In genomic region chr7:75643986-75644385, GRCm38 (mm10) we compare ENCODE assay signal across 9 mouse cellular contexts.
DNase-seq lines count a peak whose midpoint lies in the region; ATAC-seq lines count a peak whose summit lies in the region.
"Had no signal": no experiment of that assay in that cellular context is flagged by ENCODE, and none has a peak within 500 bp of the region (broad histone marks: within the 10 kb centered on the region; RNA-seq: fewer than 3 reads in every experiment).

No protein-coding gene starts in this region.

- no peak overlapping the region for H3K27ac ChIP-seq in forebrain, embryonic 16.5 days (ENCODE audit: low read length)
- H3K27ac ChIP-seq in forebrain, embryonic 14.5 days (ENCODE audit: low read depth, low read length), result no peak overlapping the region
- H3K27ac ChIP-seq in limb, embryonic 13.5 days, result peak overlapping the region; percentile 69

- peak overlapping the region; percentile 12; the same call in 1 of the 2 replicates for H3K4me2 ChIP-seq in forebrain, embryonic 16.5 days (ENCODE audit: low read length)
- no peak overlapping the region for H3K4me2 ChIP-seq in forebrain, embryonic 14.5 days (ENCODE audit: low read length)
- peak overlapping the region; percentile 59 for H3K4me2 ChIP-seq in limb, embryonic 13.5 days (replicated peaks)

- DNase-seq in forebrain, embryonic 14.5 days (ENCODE audit: low spot score), result no peak
- DNase-seq in NIH3T3 (ENCODE audit: low read depth), result peak; percentile 63
- peak; percentile 34 for DNase-seq in heart, postnatal 4 days
- no peak for DNase-seq in right cerebral cortex, postnatal 25 days
- no peak for DNase-seq in layer of hippocampus, postnatal 36 days
- DNase-seq: cerebellum, adult 18-20 months had no signal

- H3K36me3 ChIP-seq in forebrain, embryonic 16.5 days (ENCODE audit: control insufficient read depth, insufficient read depth), result no peaks in the 10 kb centered on the region
- no peaks in the 10 kb centered on the region for H3K36me3 ChIP-seq in forebrain, embryonic 14.5 days (ENCODE audit: control insufficient read depth, insufficient read depth, low read length)
- H3K36me3 ChIP-seq in limb, embryonic 13.5 days, result no peaks in the 10 kb centered on the region

- 46% methylated on average over 4 of the region's 4 CpGs for WGBS in forebrain, embryonic 16.5 days
- 45% methylated on average over 4 of the region's 4 CpGs for WGBS in forebrain, embryonic 14.5 days
- 48% methylated on average over 4 of the region's 4 CpGs for WGBS in limb, embryonic 13.5 days

- H3K9ac ChIP-seq in forebrain, embryonic 16.5 days (replicated peaks; ENCODE audit: low read depth, low read length), result no peak overlapping the region
- no peak overlapping the region for H3K9ac ChIP-seq in forebrain, embryonic 14.5 days (ENCODE audit: low read length)
- no peak overlapping the region for H3K9ac ChIP-seq in limb, embryonic 13.5 days

- H3K4me3 ChIP-seq in forebrain, embryonic 16.5 days (replicated peaks; ENCODE audit: low read length), result no peak overlapping the region
- H3K4me3 ChIP-seq in forebrain, embryonic 14.5 days (ENCODE audit: low read depth, low read length), result no peak overlapping the region
- peak overlapping the region; percentile 33 for H3K4me3 ChIP-seq in limb, embryonic 13.5 days

- no peak for ATAC-seq in forebrain, embryonic 16.5 days
- ATAC-seq in forebrain, embryonic 14.5 days, result no peak
- ATAC-seq in limb, embryonic 13.5 days (ENCODE audit: low FRiP score, low read depth), result no peak
- no peak for ATAC-seq in activated CD4-positive, CD25-positive, alpha-beta regulatory T cell, adult 4 months

- no peaks in the 10 kb centered on the region for H3K9me3 ChIP-seq in forebrain, embryonic 16.5 days (ENCODE audit: control insufficient read depth, low read length)
- H3K9me3 ChIP-seq in forebrain, embryonic 14.5 days (replicated peaks; ENCODE audit: control insufficient read depth, low read length), result no peaks in the 10 kb centered on the region
- no peaks in the 10 kb centered on the region for H3K9me3 ChIP-seq in limb, embryonic 13.5 days

- no peaks in the 10 kb centered on the region for H3K27me3 ChIP-seq in forebrain, embryonic 16.5 days (replicated peaks; ENCODE audit: control insufficient read depth, insufficient read depth, low read length)
- no peaks in the 10 kb centered on the region for H3K27me3 ChIP-seq in forebrain, embryonic 14.5 days (replicated peaks; ENCODE audit: control insufficient read depth, insufficient read depth, low read length)
- no peaks in the 10 kb centered on the region for H3K27me3 ChIP-seq in limb, embryonic 13.5 days

- peaks cover 11% of the 10 kb centered on the region for H3K4me1 ChIP-seq in forebrain, embryonic 16.5 days (replicated peaks; ENCODE audit: control insufficient read depth, insufficient read depth, low read length)
- H3K4me1 ChIP-seq in forebrain, embryonic 14.5 days (ENCODE audit: control insufficient read depth, insufficient read depth, low read length), result peaks cover 4% of the 10 kb centered on the region; the same call in 1 of the 2 replicates
- peaks cover 52% of the 10 kb centered on the region for H3K4me1 ChIP-seq in limb, embryonic 13.5 days

Comparison
In these comparisons a context has a peak if more than half of its experiments do, and no peak if none do; other contexts are left out.
1. DNase-seq: peak in NIH3T3 (single experiment) and heart, postnatal 4 days (single experiment); none in forebrain, embryonic 14.5 days (single experiment), right cerebral cortex, postnatal 25 days (single experiment) and layer of hippocampus, postnatal 36 days (0 of 2).